Mouse (Mus musculus): ENCODE data around the gene Gm10306.

GRCm38 (mm10) chr4:94564297-94564696 lies 8.0 kb downstream of the Gm10306 start:
- TF ChIP-seq POLR2A (IDR thresholded peaks at IDR 0.05; ENCODE audit: low read depth, low read length) = no peak
- no peak for TF ChIP-seq CTCF (IDR thresholded peaks at IDR 0.05; ENCODE audit: extremely low read depth, insufficient read length, insufficient replicate concordance, low read depth, low read length)

Data from small intestine, adult 2 months (tissue).